Comparison of ENCODE assay signal across 18 mouse cellular contexts in genomic region chr1:36059351-36059750, GRCm38 (mm10). TPM values are rescaled to one million over a fixed set of nuclear protein-coding genes. Genes with fewer than 3 reads are reported as not detected.
DNase-seq lines count a peak whose midpoint lies in the region; ATAC-seq and TF ChIP-seq lines count a peak whose summit lies in the region.
"Had no signal": no experiment of that assay in that cellular context is flagged by ENCODE, and none has a peak within 500 bp of the region (broad histone marks: within the 10 kb centered on the region; RNA-seq: fewer than 3 reads in every experiment).

No protein-coding gene starts in this region.

- no peaks in the 10 kb centered on the region for H3K36me3 ChIP-seq in intestine, embryonic 14.5 days (ENCODE audit: control insufficient read depth, insufficient read depth, low read length)
- H3K36me3 ChIP-seq in intestine, embryonic 16.5 days (ENCODE audit: control insufficient read depth, insufficient read depth, low read length): no peaks in the 10 kb centered on the region
- no peaks in the 10 kb centered on the region for H3K36me3 ChIP-seq in neural tube, embryonic 15.5 days
- H3K36me3 ChIP-seq in ES-E14 (ENCODE audit: control insufficient read depth, insufficient read depth, low read length, poor library complexity, severe bottlenecking): no peaks in the 10 kb centered on the region
- no peaks in the 10 kb centered on the region for H3K36me3 ChIP-seq in embryonic facial prominence, embryonic 15.5 days
- H3K36me3 ChIP-seq: heart, embryonic 12.5 days; neural tube, embryonic 13.5 days had no signal

- in situ Hi-C loops in ES-E14 (cut with MboI; ENCODE audit: low sequenced_read_pairs in 2 of 2, unreplicated experiment in 2 of 2): no loop called here

- no peak overlapping the region for H3K4me3 ChIP-seq in intestine, embryonic 14.5 days (ENCODE audit: low read depth, low read length)
- no peak overlapping the region for H3K4me3 ChIP-seq in intestine, embryonic 16.5 days (ENCODE audit: low read length)
- H3K4me3 ChIP-seq in neural tube, embryonic 15.5 days (replicated peaks): no peak overlapping the region
- H3K4me3 ChIP-seq in ES-E14 (ENCODE audit: insufficient read depth in 1 of 2, low read depth in 1 of 2, low read length in 2 of 2, poor library complexity in 1 of 2, severe bottlenecking in 1 of 2): no peak overlapping the region
- H3K4me3 ChIP-seq in embryonic facial prominence, embryonic 15.5 days (replicated peaks): no peak overlapping the region
- H3K4me3 ChIP-seq: heart, embryonic 12.5 days; megakaryocyte, embryonic 14.5 days; neural tube, embryonic 13.5 days had no signal

- DNase-seq in intestine, embryonic 14.5 days (ENCODE audit: low spot score): peak; percentile 43
- DNase-seq in neural tube, embryonic 10.5 days (ENCODE audit: extremely low spot score, low spot score): peak; percentile 9
- DNase-seq in ES-E14 (ENCODE audit: low read depth, low spot score): no peak
- DNase-seq in gastrocnemius, postnatal 14 days: no peak
- DNase-seq: adrenal gland, adult 2 months; cerebellum, adult 9-11 months; forebrain, postnatal 0 days; kidney, postnatal 36 days; liver; liver, postnatal 0 days had no signal

- 88% methylated on average over 6 of the region's 6 CpGs for WGBS in intestine, embryonic 14.5 days
- 88% methylated on average over 6 of the region's 6 CpGs for WGBS in intestine, embryonic 16.5 days
- 92% methylated on average over 6 of the region's 6 CpGs for WGBS in neural tube, embryonic 15.5 days
- WGBS in embryonic facial prominence, embryonic 15.5 days: 80% methylated on average over 6 of the region's 6 CpGs

- H3K4me2 ChIP-seq in intestine, embryonic 14.5 days (ENCODE audit: low read length): no peak overlapping the region
- H3K4me2 ChIP-seq in intestine, embryonic 16.5 days (ENCODE audit: low read depth, low read length): no peak overlapping the region
- H3K4me2 ChIP-seq in neural tube, embryonic 15.5 days: no peak overlapping the region
- no peak overlapping the region for H3K4me2 ChIP-seq in embryonic facial prominence, embryonic 15.5 days (replicated peaks)
- H3K4me2 ChIP-seq: neural tube, embryonic 13.5 days had no signal

- intact Hi-C loops in gastrocnemius, postnatal 14 days (cut with DNase I; ENCODE audit: low total_unique reads): no loop called here

- H3K9ac ChIP-seq in intestine, embryonic 14.5 days (ENCODE audit: low read length): no peak overlapping the region
- no peak overlapping the region for H3K9ac ChIP-seq in intestine, embryonic 16.5 days (ENCODE audit: low read depth, low read length)
- H3K9ac ChIP-seq in neural tube, embryonic 15.5 days (replicated peaks): no peak overlapping the region
- no peak overlapping the region for H3K9ac ChIP-seq in ES-E14 (ENCODE audit: insufficient read depth, low read depth, low read length, poor library complexity, severe bottlenecking)
- H3K9ac ChIP-seq in embryonic facial prominence, embryonic 15.5 days: no peak overlapping the region
- H3K9ac ChIP-seq: forebrain, postnatal 0 days; heart, embryonic 12.5 days; liver, postnatal 0 days; neural tube, embryonic 13.5 days had no signal

- no peaks in the 10 kb centered on the region for H3K9me3 ChIP-seq in intestine, embryonic 14.5 days (ENCODE audit: control insufficient read depth, low read length)
- H3K9me3 ChIP-seq in intestine, embryonic 16.5 days (ENCODE audit: control insufficient read depth, low read length): no peaks in the 10 kb centered on the region
- no peaks in the 10 kb centered on the region for H3K9me3 ChIP-seq in neural tube, embryonic 15.5 days (replicated peaks)
- H3K9me3 ChIP-seq in ES-E14 (ENCODE audit: control insufficient read depth, insufficient read depth, low read depth, low read length): no peaks in the 10 kb centered on the region
- no peaks in the 10 kb centered on the region for H3K9me3 ChIP-seq in embryonic facial prominence, embryonic 15.5 days (replicated peaks)
- H3K9me3 ChIP-seq: heart, embryonic 12.5 days; megakaryocyte, embryonic 14.5 days; neural tube, embryonic 13.5 days had no signal

- no peaks in the 10 kb centered on the region; the same call in 1 of the 2 replicates for H3K4me1 ChIP-seq in intestine, embryonic 14.5 days (replicated peaks; ENCODE audit: control insufficient read depth, insufficient read depth, low read length)
- no peaks in the 10 kb centered on the region; the same call in 1 of the 2 replicates for H3K4me1 ChIP-seq in intestine, embryonic 16.5 days (ENCODE audit: control insufficient read depth, insufficient read depth, low read length)
- H3K4me1 ChIP-seq in neural tube, embryonic 15.5 days: peaks cover 12% of the 10 kb centered on the region
- H3K4me1 ChIP-seq in ES-E14 (ENCODE audit: control insufficient read depth in 2 of 2, insufficient read depth in 2 of 2, low read length in 2 of 2, poor library complexity in 1 of 2): peaks cover 40 to 65% of the 10 kb centered on the region in 2 experiments
- peaks cover 32% of the 10 kb centered on the region for H3K4me1 ChIP-seq in embryonic facial prominence, embryonic 15.5 days

- no peak overlapping the region for H3K27ac ChIP-seq in intestine, embryonic 14.5 days (ENCODE audit: low read depth)
- H3K27ac ChIP-seq in intestine, embryonic 16.5 days (ENCODE audit: low read length): no peak overlapping the region
- H3K27ac ChIP-seq in neural tube, embryonic 15.5 days (replicated peaks): no peak overlapping the region
- peak overlapping the region; percentile 97 for H3K27ac ChIP-seq in ES-E14 (ENCODE audit: insufficient read depth, low read depth, low read length, poor library complexity, severe bottlenecking)
- peak overlapping the region; percentile 86 for H3K27ac ChIP-seq in embryonic facial prominence, embryonic 15.5 days (replicated peaks)
- H3K27ac ChIP-seq: hindbrain, postnatal 0 days; neural tube, embryonic 13.5 days had no signal

- ATAC-seq in intestine, embryonic 14.5 days (replicated peaks; ENCODE audit: low FRiP score, low TSS enrichment, low read depth): no peak
- ATAC-seq in intestine, embryonic 16.5 days: no peak
- no peak for ATAC-seq in neural tube, embryonic 15.5 days (ENCODE audit: low FRiP score)
- no peak for ATAC-seq in embryonic facial prominence, embryonic 15.5 days (ENCODE audit: insufficient number of reproducible peaks, low FRiP score, low TSS enrichment, low read depth)
- no peak for ATAC-seq in erythroid progenitor cell, adult 5-6 weeks (replicated peaks; ENCODE audit: low FRiP score, poor library complexity, severe bottlenecking)
- ATAC-seq: forebrain, postnatal 0 days; hindbrain, postnatal 0 days; liver, postnatal 0 days had no signal

- no peaks in the 10 kb centered on the region for H3K27me3 ChIP-seq in intestine, embryonic 14.5 days (replicated peaks; ENCODE audit: control insufficient read depth, insufficient read depth, low read length)
- H3K27me3 ChIP-seq in intestine, embryonic 16.5 days (replicated peaks; ENCODE audit: control insufficient read depth, insufficient read depth, low read length): no peaks in the 10 kb centered on the region
- no peaks in the 10 kb centered on the region for H3K27me3 ChIP-seq in neural tube, embryonic 15.5 days (replicated peaks)
- no peaks in the 10 kb centered on the region for H3K27me3 ChIP-seq in embryonic facial prominence, embryonic 15.5 days
- H3K27me3 ChIP-seq: heart, embryonic 12.5 days; neural tube, embryonic 13.5 days had no signal

TF ChIP-seq in ES-E14, 5 proteins besides CTCF, POLR2A, EP300 and RAD21:
- TF ChIP-seq ZC3H11A (IDR thresholded peaks at IDR 0.05; ENCODE audit: borderline replicate concordance, low read depth, low read length) (no peak), HCFC1 (IDR thresholded peaks at IDR 0.05; ENCODE audit: borderline replicate concordance, insufficient read depth, low read length) (no peak)

RNA-seq across cellular contexts. Expression of gene Hs6st1, which starts 8.8 kb away (rescaled TPM):
- polyA plus RNA-seq in intestine, embryonic 14.5 days (2014; fragmentation: Nextera tagmentation; extraction: Ambion mirVana): 8.3 and 8.5 TPM in 2 replicates
- polyA plus RNA-seq in intestine, embryonic 16.5 days (2015; fragmentation: Nextera tagmentation; extraction: Ambion mirVana): 3.7 and 4.3 TPM in 2 replicates
- polyA plus RNA-seq in neural tube, embryonic 15.5 days (2015; fragmentation: Nextera tagmentation; extraction: Ambion mirVana): 11.7 and 24.1 TPM in 2 replicates
- total RNA-seq in ES-E14 (2012; rRNA removed): 46.3 and 51.0 TPM in 2 replicates
- 8.3 and 11.2 TPM in 2 replicates for polyA plus RNA-seq in embryonic facial prominence, embryonic 15.5 days (2015; fragmentation: Nextera tagmentation; extraction: Ambion mirVana)
- 10 to 100 TPM; 17.8 to 23.1 TPM for total RNA-seq in gastrocnemius, postnatal 14 days (2021)
- 205 and 226 TPM in 2 replicates for total RNA-seq in erythroid progenitor cell, adult 5-6 weeks (2015; ENCODE audit: low replicate concordance)
- total RNA-seq in erythroid progenitor cell, adult 5-6 weeks (2017; ENCODE audit: low replicate concordance): 148 and 153 TPM in 2 replicates

Comparison
In these comparisons a context has a peak if more than half of its experiments do, and no peak if none do; other contexts are left out.
1. DNase-seq: peak in intestine, embryonic 14.5 days (single experiment) and neural tube, embryonic 10.5 days (single experiment); none in ES-E14 (single experiment) and gastrocnemius, postnatal 14 days (single experiment).
2. H3K27ac ChIP-seq: peak in ES-E14 (single experiment) and embryonic facial prominence, embryonic 15.5 days (single experiment); none in intestine, embryonic 14.5 days (single experiment), intestine, embryonic 16.5 days (single experiment) and neural tube, embryonic 15.5 days (single experiment).